In the genomic region with DNA sequence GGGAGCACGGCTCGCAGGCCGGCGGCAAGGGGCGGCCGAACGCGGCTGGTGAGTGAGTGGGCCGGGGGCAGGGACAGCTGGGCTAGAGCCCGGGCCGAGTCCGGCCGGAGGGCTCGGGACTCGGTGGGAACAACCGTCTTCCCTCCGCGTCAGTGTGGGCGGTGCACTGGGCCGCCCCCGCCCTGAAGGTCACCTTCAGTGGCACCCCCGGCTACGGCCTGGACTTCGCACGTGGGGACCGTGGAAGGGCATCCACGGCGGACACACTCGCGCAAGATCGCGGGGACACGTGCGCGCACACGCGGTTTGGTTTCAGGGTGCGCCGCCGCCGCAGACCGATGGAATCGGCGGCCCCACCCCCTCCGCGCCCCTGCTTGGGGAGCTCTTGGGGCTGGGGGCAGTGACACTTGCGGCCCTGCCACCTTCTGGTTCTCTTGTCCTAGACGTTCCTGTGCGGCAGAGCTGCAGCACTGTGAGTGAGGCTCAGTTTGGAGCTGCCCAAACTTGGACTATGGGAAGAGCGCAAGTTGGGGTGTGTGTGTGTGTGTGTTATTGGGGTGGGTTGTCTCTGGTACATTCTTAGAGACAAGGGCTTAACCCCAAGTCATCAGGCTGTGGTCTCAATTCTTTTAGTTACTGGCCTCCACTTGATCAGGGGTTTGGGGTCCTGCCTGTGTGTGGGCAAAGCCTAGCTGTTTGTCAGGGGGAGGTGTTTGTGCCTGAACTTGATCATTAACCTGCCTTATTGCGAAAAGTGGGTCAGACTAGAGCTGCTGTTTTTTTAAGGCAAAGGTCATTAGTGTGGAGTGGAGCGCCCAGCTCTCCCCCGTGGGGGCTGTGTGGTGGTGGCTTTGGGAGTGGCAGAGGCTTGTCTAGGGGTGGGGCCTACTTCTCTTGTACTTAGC, we compare ENCODE assay signal across 8 mouse cellular contexts. TPM values are rescaled to one million over a fixed set of nuclear protein-coding genes. Genes with fewer than 3 reads are reported as not detected.
A peak's percentile ranks its signal among the peaks of the same experiment; 100 is the strongest.
DNase-seq lines count a peak whose midpoint lies in the region; ATAC-seq and TF ChIP-seq lines count a peak whose summit lies in the region.

No protein-coding gene starts in this region.

- DNase-seq in ovary, postnatal 36 days (ENCODE audit: low spot score): peak; percentile 34
- no peak for DNase-seq in ovary, postnatal 14 days (ENCODE audit: low spot score)
- DNase-seq in R1 (ENCODE audit: low read depth, low spot score): peak; percentile 55
- DNase-seq in embryonic facial prominence, embryonic 10.5 days (ENCODE audit: low spot score): peak; percentile 44
- no peak for DNase-seq in limb, embryonic 14.5 days (ENCODE audit: low spot score)

- 2% methylated on average over 53 of the region's 53 CpGs for WGBS in embryonic facial prominence, embryonic 10.5 days
- 3% methylated on average over 53 of the region's 53 CpGs for WGBS in hindbrain, embryonic 13.5 days
- 7% methylated on average over 38 of the region's 53 CpGs for WGBS in limb, embryonic 14.5 days
- 2% methylated on average over 43 of the region's 53 CpGs for WGBS in midbrain, embryonic 15.5 days

- H3K4me3 ChIP-seq in embryonic facial prominence, embryonic 10.5 days: peak overlapping the region; percentile 98
- peak overlapping the region; percentile 91 for H3K4me3 ChIP-seq in hindbrain, embryonic 13.5 days
- H3K4me3 ChIP-seq in limb, embryonic 14.5 days (replicated peaks; ENCODE audit: low read length): peak overlapping the region; percentile 96
- peak overlapping the region; percentile 87 for H3K4me3 ChIP-seq in midbrain, embryonic 15.5 days

- peak overlapping the region; percentile 95 for H3K4me2 ChIP-seq in hindbrain, embryonic 13.5 days
- H3K4me2 ChIP-seq in limb, embryonic 14.5 days (replicated peaks; ENCODE audit: low read depth, low read length, severe bottlenecking): peak overlapping the region; percentile 88
- peak overlapping the region; percentile 95 for H3K4me2 ChIP-seq in midbrain, embryonic 15.5 days

- peak overlapping the region; percentile 90 for H3K9ac ChIP-seq in hindbrain, embryonic 13.5 days
- H3K9ac ChIP-seq in limb, embryonic 14.5 days (ENCODE audit: low read depth, low read length, severe bottlenecking): peak overlapping the region; percentile 86
- H3K9ac ChIP-seq in midbrain, embryonic 15.5 days: peak overlapping the region; percentile 72

- no peaks in the 10 kb centered on the region for H3K9me3 ChIP-seq in embryonic facial prominence, embryonic 10.5 days
- H3K9me3 ChIP-seq in hindbrain, embryonic 13.5 days: no peaks in the 10 kb centered on the region
- no peaks in the 10 kb centered on the region for H3K9me3 ChIP-seq in limb, embryonic 14.5 days (ENCODE audit: control insufficient read depth, low read length)
- no peaks in the 10 kb centered on the region for H3K9me3 ChIP-seq in midbrain, embryonic 15.5 days

- H3K27me3 ChIP-seq in embryonic facial prominence, embryonic 10.5 days (replicated peaks; ENCODE audit: low read depth, poor library complexity, severe bottlenecking): no peaks in the 10 kb centered on the region; the same call in 1 of the 2 replicates
- no peaks in the 10 kb centered on the region for H3K27me3 ChIP-seq in hindbrain, embryonic 13.5 days
- H3K27me3 ChIP-seq in limb, embryonic 14.5 days (ENCODE audit: control insufficient read depth, insufficient read depth, low read length): no peaks in the 10 kb centered on the region
- H3K27me3 ChIP-seq in midbrain, embryonic 15.5 days (replicated peaks): no peaks in the 10 kb centered on the region

- H3K36me3 ChIP-seq in embryonic facial prominence, embryonic 10.5 days (replicated peaks): peaks cover 11% of the 10 kb centered on the region; the same call in 1 of the 2 replicates
- no peaks in the 10 kb centered on the region for H3K36me3 ChIP-seq in hindbrain, embryonic 13.5 days
- H3K36me3 ChIP-seq in limb, embryonic 14.5 days (ENCODE audit: control insufficient read depth, insufficient read depth, low read length): 0 out of 2 replicates have a peak, but pooled peaks cover 4% of the 10 kb centered on the region
- H3K36me3 ChIP-seq in midbrain, embryonic 15.5 days (replicated peaks): no peaks in the 10 kb centered on the region

- TF ChIP-seq POLR2A in limb, embryonic 14.5 days (IDR thresholded peaks at IDR 0.05; ENCODE audit: borderline replicate concordance, extremely low read depth, insufficient read depth, insufficient read length): no peak

- peaks cover 50% of the 10 kb centered on the region for H3K4me1 ChIP-seq in embryonic facial prominence, embryonic 10.5 days
- peaks cover 51% of the 10 kb centered on the region for H3K4me1 ChIP-seq in hindbrain, embryonic 13.5 days (replicated peaks)
- H3K4me1 ChIP-seq in limb, embryonic 14.5 days (ENCODE audit: control insufficient read depth, insufficient read depth, low read length): peaks cover 13% of the 10 kb centered on the region
- peaks cover 47% of the 10 kb centered on the region for H3K4me1 ChIP-seq in midbrain, embryonic 15.5 days

- peak overlapping the region; percentile 89 for H3K27ac ChIP-seq in embryonic facial prominence, embryonic 10.5 days (replicated peaks)
- peak overlapping the region; percentile 81 for H3K27ac ChIP-seq in hindbrain, embryonic 13.5 days
- H3K27ac ChIP-seq in limb, embryonic 14.5 days (replicated peaks; ENCODE audit: low read depth, low read length): 0 out of 2 replicates have a peak overlapping the region, but pooled peaks have one; percentile 55
- H3K27ac ChIP-seq in midbrain, embryonic 15.5 days: peak overlapping the region; percentile 74

- peak; percentile 60 for ATAC-seq in hindbrain, embryonic 13.5 days (ENCODE audit: low FRiP score)
- no peak; the same call in 1 of the 2 replicates for ATAC-seq in limb, embryonic 14.5 days (ENCODE audit: low FRiP score, low read depth)
- ATAC-seq in midbrain, embryonic 15.5 days (replicated peaks): peak; percentile 79
- ATAC-seq in erythroid progenitor cell, adult 5-6 weeks (replicated peaks; ENCODE audit: low FRiP score, poor library complexity, severe bottlenecking): no peak

RNA-seq across cellular contexts. Expression of gene Cluh, which starts 0.6 kb away (rescaled TPM):
- polyA plus RNA-seq in embryonic facial prominence, embryonic 10.5 days (2016; fragmentation: Nextera tagmentation; extraction: Ambion mirVana): 29.0 and 32.3 TPM in 2 replicates
- polyA plus RNA-seq in hindbrain, embryonic 13.5 days (2015; fragmentation: Nextera tagmentation; extraction: Ambion mirVana): 14.3 and 16.8 TPM in 2 replicates
- polyA plus RNA-seq in limb, embryonic 14.5 days (2012; rRNA removed): 44.8 and 48.8 TPM in 2 replicates
- polyA plus RNA-seq in limb, embryonic 14.5 days (2014; fragmentation: Nextera tagmentation; extraction: Ambion mirVana): 21.3 and 21.7 TPM in 2 replicates
- 18.2 TPM in 2 replicates for polyA plus RNA-seq in midbrain, embryonic 15.5 days (2015; fragmentation: Nextera tagmentation; extraction: Ambion mirVana)
- 4.7 and 5.4 TPM in 2 replicates for total RNA-seq in erythroid progenitor cell, adult 5-6 weeks (2015; ENCODE audit: low replicate concordance)
- 5.3 and 5.6 TPM in 2 replicates for total RNA-seq in erythroid progenitor cell, adult 5-6 weeks (2017; ENCODE audit: low replicate concordance)

RNA-seq across cellular contexts. Expression of gene Ccdc92b, which starts 30.5 kb away (rescaled TPM):
- polyA plus RNA-seq in embryonic facial prominence, embryonic 10.5 days (2016; fragmentation: Nextera tagmentation; extraction: Ambion mirVana): 0.52 and 0.69 TPM in 2 replicates
- polyA plus RNA-seq in hindbrain, embryonic 13.5 days (2015; fragmentation: Nextera tagmentation; extraction: Ambion mirVana): 2.0 and 2.1 TPM in 2 replicates
- 0.46 and 0.50 TPM in 2 replicates for polyA plus RNA-seq in limb, embryonic 14.5 days (2012; rRNA removed)
- polyA plus RNA-seq in limb, embryonic 14.5 days (2014; fragmentation: Nextera tagmentation; extraction: Ambion mirVana): 0.36 and 0.64 TPM in 2 replicates
- 3.3 and 4.0 TPM in 2 replicates for polyA plus RNA-seq in midbrain, embryonic 15.5 days (2015; fragmentation: Nextera tagmentation; extraction: Ambion mirVana)
- total RNA-seq in erythroid progenitor cell, adult 5-6 weeks (2015; ENCODE audit: low replicate concordance): 11.9 and 21.0 TPM in 2 replicates
- total RNA-seq in erythroid progenitor cell, adult 5-6 weeks (2017; ENCODE audit: low replicate concordance): 9.5 and 14.0 TPM in 2 replicates

RNA-seq across cellular contexts. Expression of gene Rap1gap2, which starts 39.2 kb away (rescaled TPM):
- 1.2 and 1.9 TPM in 2 replicates for polyA plus RNA-seq in embryonic facial prominence, embryonic 10.5 days (2016; fragmentation: Nextera tagmentation; extraction: Ambion mirVana)
- 10.4 and 10.6 TPM in 2 replicates for polyA plus RNA-seq in hindbrain, embryonic 13.5 days (2015; fragmentation: Nextera tagmentation; extraction: Ambion mirVana)
- polyA plus RNA-seq in limb, embryonic 14.5 days (2012; rRNA removed): 3.5 and 4.1 TPM in 2 replicates
- polyA plus RNA-seq in limb, embryonic 14.5 days (2014; fragmentation: Nextera tagmentation; extraction: Ambion mirVana): 1.1 and 1.8 TPM in 2 replicates
- 14.5 and 15.8 TPM in 2 replicates for polyA plus RNA-seq in midbrain, embryonic 15.5 days (2015; fragmentation: Nextera tagmentation; extraction: Ambion mirVana)
- 1.3 and 3.6 TPM in 2 replicates for total RNA-seq in erythroid progenitor cell, adult 5-6 weeks (2015; ENCODE audit: low replicate concordance)
- total RNA-seq in erythroid progenitor cell, adult 5-6 weeks (2017; ENCODE audit: low replicate concordance): 1.2 and 3.0 TPM in 2 replicates

Comparison
In these comparisons a context has a peak if more than half of its experiments do, and no peak if none do; other contexts are left out.
1. DNase-seq: peak in ovary, postnatal 36 days (single experiment), R1 (single experiment) and embryonic facial prominence, embryonic 10.5 days (single experiment); none in ovary, postnatal 14 days (single experiment) and limb, embryonic 14.5 days (single experiment).
2. ATAC-seq: peak in hindbrain, embryonic 13.5 days (single experiment) and midbrain, embryonic 15.5 days (single experiment); none in limb, embryonic 14.5 days (single experiment) and erythroid progenitor cell, adult 5-6 weeks (single experiment).
3. Peak in every context shown above with its lines, with median percentiles within 50 percentile points of each other: H3K27ac ChIP-seq, H3K4me3 ChIP-seq, H3K4me2 ChIP-seq and H3K9ac ChIP-seq.